Mouse (Mus musculus) hindbrain, embryonic 10.5 days (tissue): Measurements from ENCODE around the gene Trp73. TPM values are rescaled to one million over a fixed set of nuclear protein-coding genes. Genes with fewer than 3 reads are reported as not detected.

Source experiments
- DNase-seq: peaks from one replicate; pipeline ENCODE4 v3.0.0-alpha.2; 2017; ENCODE audit warnings: low spot score
- H3K27ac ChIP-seq: fragments of 300-500 bp; sonication (generic); 2 replicates; pipeline ENCODE4 v1.5.1; 2016; ENCODE audit warnings: mild to moderate bottlenecking, moderate library complexity
- H3K27me3 ChIP-seq: fragments of 300-500 bp; sonication (generic); 2 replicates; pipeline ENCODE4 v1.6.1; 2016; ENCODE audit warnings: mild to moderate bottlenecking; ENCODE audit not compliant: poor library complexity, insufficient read depth, severe bottlenecking
- H3K36me3 ChIP-seq: fragments of 300-500 bp; sonication (generic); 2 replicates; pipeline ENCODE4 v1.6.1; 2016; ENCODE audit warnings: mild to moderate bottlenecking, moderate library complexity
- H3K4me1 ChIP-seq: fragments of 300-500 bp; sonication (generic); replicated peaks from 2 replicates; pipeline ENCODE4 v1.6.1; 2016; ENCODE audit warnings: mild to moderate bottlenecking
- H3K4me3 ChIP-seq: fragments of 300-500 bp; sonication (generic); 2 replicates; pipeline ENCODE4 v1.5.1; 2016; ENCODE audit warnings: mild to moderate bottlenecking, moderate library complexity
- H3K9me3 ChIP-seq: fragments of 300-500 bp; sonication (generic); 2 replicates; pipeline ENCODE4 v1.6.1; 2016; ENCODE audit warnings: mild to moderate bottlenecking, moderate library complexity
- WGBS: fragments of 180-500 bp; shearing (Covaris S2); methylation state at CpG from one replicate; pipeline ENCODE4 v1.1.7; 2016; 5-methylcytosine and 5-hydroxymethylcytosine counted together
- polyA plus RNA-seq: library from polyadenylated mRNA; unstranded; fragments of >200 nt; fragmentation: Nextera tagmentation; extraction: Ambion mirVana; gene quantifications from 2 replicates; pipeline ENCODE4 v1.2.1, GENCODE M21; 2016

Trp73 gene
- polyA plus RNA-seq, 1 experiment from 2014 or later = 1.8 TPM

DNA sequence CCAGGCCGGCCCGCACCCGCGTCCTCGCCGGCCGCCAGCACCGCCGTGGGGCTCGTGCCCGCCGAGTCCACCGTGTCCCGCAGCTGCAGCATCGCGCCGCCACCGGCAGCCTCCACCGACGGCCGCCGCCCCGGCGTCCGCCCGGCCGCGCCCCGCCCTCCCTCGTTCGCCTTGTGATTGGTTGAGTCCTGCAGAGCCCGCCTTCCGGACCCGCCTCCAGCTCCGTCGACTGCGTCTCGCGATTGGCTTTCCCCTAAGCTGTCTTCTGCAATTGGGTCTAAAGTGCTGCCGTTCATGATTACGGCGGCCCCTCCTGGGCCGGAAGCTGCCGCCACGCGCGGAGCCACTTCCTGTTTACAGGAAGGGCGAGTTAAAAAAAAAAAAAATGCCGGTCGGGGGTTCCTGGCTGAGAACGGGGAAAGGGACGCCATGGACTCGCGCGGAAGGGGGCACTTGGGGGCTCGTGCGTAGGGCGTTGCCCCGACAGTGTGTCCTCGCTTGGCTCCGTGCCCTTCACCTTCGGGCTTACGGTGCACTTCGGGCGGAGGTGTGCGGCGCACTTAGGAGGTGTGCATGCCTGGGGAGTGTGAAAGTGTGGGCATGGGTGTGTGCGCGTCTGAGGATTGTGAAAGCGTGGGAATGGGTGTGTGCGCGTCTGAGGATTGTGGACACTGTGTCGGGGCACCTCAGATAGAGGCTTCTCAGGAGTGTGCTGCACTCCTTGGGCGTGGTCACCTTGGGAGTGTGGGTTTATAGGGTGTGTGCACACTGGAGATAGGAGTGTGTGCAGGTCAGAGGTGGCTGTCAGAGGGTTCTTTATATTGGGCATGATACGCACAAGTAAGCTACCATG is 20.8 kb upstream of the Trp73 start, which contains the start of gene Tprgl:
Tprgl (minus strand) TSS at position 129 of the 853 bp plus-strand sequence.
- peaks cover 33% of the 10 kb centered on the region for H3K36me3 ChIP-seq
- H3K4me1 ChIP-seq = peaks cover 25% of the 10 kb centered on the region
- H3K4me3 ChIP-seq = peak within 1 kb of the TSS; percentile 96
- peak within 1 kb of the TSS; percentile 90 for H3K27ac ChIP-seq
- 1% methylated on average over 75 of the region's 75 CpGs for WGBS
- DNase-seq = peak; percentile 97
- H3K27me3 ChIP-seq = no peaks in the 10 kb centered on the region
- no peaks in the 10 kb centered on the region for H3K9me3 ChIP-seq

DNA sequence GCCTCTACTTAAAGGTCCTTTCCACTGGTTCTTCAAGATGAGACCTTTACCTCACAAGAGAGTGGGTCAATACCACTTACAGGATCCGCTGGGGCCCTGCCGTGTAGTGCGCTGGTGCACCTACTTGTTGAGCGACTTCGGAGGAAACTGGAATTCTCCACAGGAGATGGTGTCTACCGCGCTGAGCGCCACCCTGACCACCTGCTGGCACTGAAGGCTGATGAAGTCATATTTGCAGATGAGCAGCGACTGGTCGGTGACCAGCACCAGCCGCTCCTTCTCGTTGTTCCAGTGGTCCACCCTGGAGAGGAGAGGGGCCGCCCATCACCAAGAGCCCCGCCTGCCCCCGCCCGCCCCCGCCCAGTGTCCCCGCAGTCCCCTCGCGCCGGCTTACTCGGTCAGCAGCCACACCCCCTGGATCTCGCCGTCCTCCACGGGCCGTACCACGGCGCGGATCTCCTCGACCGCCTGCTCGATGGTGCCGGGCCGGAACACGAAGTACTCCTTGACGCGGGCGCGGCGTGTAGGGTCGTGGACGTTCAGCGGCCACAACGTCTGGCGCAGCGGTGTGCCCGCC is 20.0 kb upstream of the Trp73 start:
- Histone ChIP-seq H3K27ac (peak overlapping the region; percentile 90), H3K9me3 (no peaks in the 10 kb centered on the region)

DNA sequence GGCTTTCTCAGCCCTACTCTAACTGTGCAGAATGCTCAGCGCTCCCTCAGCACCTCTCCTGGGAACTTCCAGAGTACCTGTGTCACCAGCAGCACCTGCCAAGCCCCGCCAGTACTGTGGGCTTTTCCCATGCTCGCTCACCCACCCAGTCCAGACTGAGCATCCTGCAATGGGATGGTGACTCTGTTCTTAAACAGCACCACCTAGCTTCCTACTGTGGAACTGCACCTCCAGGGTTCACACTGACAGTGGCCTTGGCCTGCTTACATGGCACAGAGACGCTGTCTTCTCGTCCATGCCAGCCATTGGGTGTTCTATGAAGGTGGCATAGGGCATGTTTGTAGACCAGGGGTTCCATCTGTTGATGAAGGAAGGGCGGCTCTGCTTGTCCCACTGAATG is 19.0 kb upstream of the Trp73 start:
- Histone ChIP-seq H3K36me3 (peaks cover 51% of the 10 kb centered on the region), H3K4me1 (peaks cover 37% of the 10 kb centered on the region), H3K27ac (no peak overlapping the region), H3K27me3 (no peaks in the 10 kb centered on the region), H3K4me3 (peak overlapping the region; percentile 96), H3K9me3 (no peaks in the 10 kb centered on the region)
- 23% methylated on average over 6 of the region's 6 CpGs for WGBS
- DNase-seq = peak; percentile 86

More for the DNA sequence above, 20.0 kb upstream of the Trp73 start:
- H3K27me3 ChIP-seq = no peaks in the 10 kb centered on the region
- 3% methylated on average over 47 of the region's 47 CpGs for WGBS
- H3K4me3 ChIP-seq = peak overlapping the region; percentile 96
- H3K36me3 ChIP-seq = peaks cover 40% of the 10 kb centered on the region
- DNase-seq = no peak
- H3K4me1 ChIP-seq = peaks cover 32% of the 10 kb centered on the region

DNA sequence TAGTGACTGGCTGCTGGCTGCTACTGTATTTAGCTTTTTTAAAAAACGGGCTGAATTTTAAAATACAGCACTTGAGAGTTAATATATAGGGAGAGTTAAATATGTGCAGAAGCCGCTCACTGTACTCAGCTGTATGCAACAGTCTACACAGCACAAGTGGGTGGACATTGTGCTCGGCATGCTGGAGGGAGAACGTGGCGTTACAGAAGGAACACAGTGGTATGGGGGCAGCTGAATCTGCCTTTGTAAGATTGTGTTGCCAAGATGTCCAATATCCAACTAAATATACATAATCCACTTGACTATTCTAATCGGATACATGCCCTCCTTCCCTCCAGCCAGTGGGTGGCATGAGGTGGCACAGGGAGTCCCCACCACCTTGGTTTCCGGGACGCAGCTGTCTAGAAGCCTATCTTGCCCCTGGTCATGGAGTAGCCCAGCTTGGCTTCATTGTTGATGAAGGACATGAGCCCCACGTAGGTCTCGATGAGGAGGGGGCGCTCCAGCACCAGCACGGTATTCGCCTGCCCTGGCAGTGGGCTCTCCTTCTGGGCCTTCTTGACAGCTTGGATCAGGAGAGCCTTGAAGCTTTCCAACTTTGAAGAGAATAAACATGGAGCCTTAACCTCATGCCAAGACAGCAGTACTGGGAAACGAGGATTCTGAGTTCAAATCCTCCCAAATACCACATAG is 18.1 kb upstream of the Trp73 start:
- DNase-seq = no peak
- H3K36me3 ChIP-seq = peaks cover 57% of the 10 kb centered on the region
- H3K27ac ChIP-seq = no peak overlapping the region
- H3K4me1 ChIP-seq = peaks cover 37% of the 10 kb centered on the region
- WGBS = 92% methylated on average over 14 of the region's 14 CpGs
- no peaks in the 10 kb centered on the region for H3K27me3 ChIP-seq
- H3K9me3 ChIP-seq = no peaks in the 10 kb centered on the region
- no peak overlapping the region for H3K4me3 ChIP-seq

DNA sequence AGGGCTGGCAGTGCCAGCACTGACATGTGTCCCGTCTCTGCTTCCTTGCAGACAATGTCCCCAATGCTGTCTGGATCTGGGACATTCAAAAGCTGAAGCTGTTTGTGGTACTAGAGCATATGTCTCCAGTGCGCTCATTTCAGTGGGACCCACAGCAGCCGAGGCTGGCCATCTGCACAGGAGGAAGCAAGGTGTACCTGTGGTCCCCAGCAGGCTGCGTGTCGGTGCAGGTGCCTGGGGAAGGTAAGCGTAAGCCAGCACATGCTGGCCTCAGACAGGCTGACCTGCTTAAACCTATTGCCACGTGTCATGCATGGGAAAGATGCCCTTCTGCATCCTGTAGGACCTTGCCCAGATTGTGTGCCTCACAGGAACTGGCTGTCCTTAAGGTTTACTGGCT is 16.0 kb upstream of the Trp73 start:
- no peak for DNase-seq
- H3K36me3 ChIP-seq = peaks cover 78% of the 10 kb centered on the region
- H3K27ac ChIP-seq = no peak overlapping the region
- no peaks in the 10 kb centered on the region for H3K9me3 ChIP-seq
- 85% methylated on average over 7 of the region's 7 CpGs for WGBS
- H3K4me1 ChIP-seq = peaks cover 30% of the 10 kb centered on the region
- no peak overlapping the region for H3K4me3 ChIP-seq
- H3K27me3 ChIP-seq = no peaks in the 10 kb centered on the region

DNA sequence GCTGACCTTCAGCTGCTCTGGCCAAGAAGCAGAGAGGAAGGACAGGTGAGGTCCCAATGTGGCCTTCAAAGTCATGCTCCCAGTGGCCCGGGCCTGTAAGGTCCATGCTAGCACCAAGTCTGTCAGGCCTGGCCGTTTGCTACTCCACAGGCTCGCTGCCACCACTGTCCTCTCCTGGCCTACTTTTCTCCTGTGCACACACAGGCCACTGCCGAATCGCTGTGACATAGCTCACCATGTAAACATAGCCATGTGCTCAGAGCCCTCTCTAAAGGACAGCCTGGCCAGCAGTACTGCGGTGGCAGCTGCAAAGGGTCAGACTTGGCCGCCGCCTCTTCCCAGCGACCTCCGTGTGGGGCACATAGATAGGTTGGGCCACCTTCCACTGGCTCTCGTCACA is 14.1 kb upstream of the Trp73 start:
- no peak overlapping the region for H3K4me3 ChIP-seq
- H3K9me3 ChIP-seq = no peaks in the 10 kb centered on the region
- H3K27ac ChIP-seq = no peak overlapping the region
- 76% methylated on average over 11 of the region's 11 CpGs for WGBS
- H3K4me1 ChIP-seq = peaks cover 17% of the 10 kb centered on the region
- DNase-seq = no peak
- H3K27me3 ChIP-seq = no peaks in the 10 kb centered on the region
- peaks cover 97% of the 10 kb centered on the region for H3K36me3 ChIP-seq

DNA sequence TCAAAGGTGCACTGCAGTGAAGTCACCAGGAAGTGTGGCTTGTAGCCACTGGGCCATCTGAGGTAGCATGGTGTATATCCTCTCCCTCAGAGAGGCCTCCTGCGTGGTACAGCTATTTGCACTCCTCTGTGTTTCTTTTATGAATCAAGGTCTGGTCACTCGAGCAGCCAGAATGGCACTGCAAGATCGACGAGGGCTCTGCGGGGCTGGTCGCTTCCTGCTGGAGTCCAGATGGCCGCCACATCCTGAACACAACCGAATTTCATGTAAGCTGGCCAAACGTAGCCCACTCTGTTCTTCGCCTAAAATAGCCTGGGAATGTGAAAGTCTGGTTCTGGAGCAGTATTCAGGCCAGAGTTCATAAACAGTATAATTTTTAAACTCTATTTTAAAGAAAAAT is 6.3 kb upstream of the Trp73 start:
- DNase-seq = no peak
- Histone ChIP-seq H3K27me3 (peaks cover 19% of the 10 kb centered on the region), H3K4me3 (no peak overlapping the region), H3K36me3 (peaks cover 60% of the 10 kb centered on the region), H3K27ac (no peak overlapping the region), H3K4me1 (peaks cover 16% of the 10 kb centered on the region), H3K9me3 (no peaks in the 10 kb centered on the region)
- WGBS = 89% methylated on average over 10 of the region's 10 CpGs

DNA sequence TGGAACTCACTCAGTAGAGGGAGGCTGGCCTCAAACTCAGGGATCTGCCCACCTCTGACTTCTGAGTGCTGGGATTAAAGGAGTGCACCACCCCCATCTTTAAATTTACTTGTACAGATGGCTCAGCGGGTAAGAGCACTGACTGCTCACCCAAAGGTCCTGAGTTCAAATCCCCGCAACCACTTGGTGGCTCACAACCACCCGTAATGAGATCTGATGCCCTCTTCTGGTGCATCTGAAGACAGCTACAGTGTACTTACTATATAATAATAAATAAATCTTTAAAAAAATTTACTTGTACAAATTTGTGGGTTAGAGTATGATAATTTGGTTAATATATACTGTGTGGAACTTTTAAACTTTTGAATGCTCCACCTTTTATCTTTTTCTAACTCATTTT is 4.7 kb upstream of the Trp73 start:
- 80% methylated on average over 3 of the region's 3 CpGs for WGBS
- Histone ChIP-seq H3K36me3 (peaks cover 43% of the 10 kb centered on the region), H3K4me3 (no peak overlapping the region), H3K27ac (no peak overlapping the region), H3K27me3 (peaks cover 36% of the 10 kb centered on the region), H3K4me1 (peaks cover 32% of the 10 kb centered on the region), H3K9me3 (no peaks in the 10 kb centered on the region)
- no peak for DNase-seq

DNA sequence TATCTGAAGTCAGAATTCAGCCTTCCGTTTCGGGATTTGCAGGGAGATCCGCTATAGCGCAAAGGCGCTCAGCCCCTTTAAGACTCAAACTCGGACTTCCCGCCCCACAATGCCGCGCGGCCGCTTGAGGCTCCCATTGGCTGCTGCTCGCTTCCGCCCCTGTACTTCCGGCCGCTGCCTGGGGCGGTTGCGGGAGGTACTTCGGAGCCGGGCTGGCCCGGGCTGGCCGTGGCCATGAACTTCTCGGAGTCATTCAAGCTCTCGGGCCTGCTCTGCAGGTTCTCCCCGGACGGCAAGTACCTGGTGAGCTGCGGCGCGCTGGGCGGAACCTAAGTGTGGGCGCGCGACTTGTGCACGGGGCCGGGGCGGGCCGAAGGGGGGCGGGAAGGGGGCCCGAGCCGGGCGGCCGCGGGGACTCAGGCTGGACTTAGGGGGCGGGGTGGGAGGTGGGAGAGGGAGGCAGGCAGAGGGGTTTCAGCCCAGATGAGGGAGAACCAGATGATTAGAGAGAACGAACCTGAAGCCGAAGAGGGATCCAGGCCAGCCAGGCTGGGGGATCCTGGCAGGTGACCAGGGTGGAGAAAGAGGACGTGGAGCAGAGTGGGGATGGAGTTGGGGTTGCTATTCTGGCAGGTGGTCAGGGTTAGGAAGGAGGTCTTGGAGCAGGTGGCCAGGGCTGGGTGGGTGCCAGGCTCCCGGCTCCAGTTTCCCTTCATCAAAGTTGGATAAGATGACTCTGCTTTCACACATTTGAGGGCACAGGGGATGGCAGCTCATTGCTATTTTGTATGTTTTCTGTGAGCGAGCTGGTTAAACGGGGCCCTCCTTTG is 2.4 kb upstream of the Trp73 start, which contains the start of gene Wrap73:
Wrap73 (plus strand) TSS at position 162 of the 830 bp plus-strand sequence.
- peak; percentile 93 for DNase-seq
- peak within 1 kb of the TSS; percentile 88 for H3K27ac ChIP-seq
- H3K36me3 ChIP-seq = peaks cover 20% of the 10 kb centered on the region
- H3K27me3 ChIP-seq = peaks cover 58% of the 10 kb centered on the region
- H3K4me3 ChIP-seq = peak within 1 kb of the TSS; percentile 83
- WGBS = 3% methylated on average over 49 of the region's 49 CpGs
- no peaks in the 10 kb centered on the region for H3K9me3 ChIP-seq
- peaks cover 41% of the 10 kb centered on the region for H3K4me1 ChIP-seq

DNA sequence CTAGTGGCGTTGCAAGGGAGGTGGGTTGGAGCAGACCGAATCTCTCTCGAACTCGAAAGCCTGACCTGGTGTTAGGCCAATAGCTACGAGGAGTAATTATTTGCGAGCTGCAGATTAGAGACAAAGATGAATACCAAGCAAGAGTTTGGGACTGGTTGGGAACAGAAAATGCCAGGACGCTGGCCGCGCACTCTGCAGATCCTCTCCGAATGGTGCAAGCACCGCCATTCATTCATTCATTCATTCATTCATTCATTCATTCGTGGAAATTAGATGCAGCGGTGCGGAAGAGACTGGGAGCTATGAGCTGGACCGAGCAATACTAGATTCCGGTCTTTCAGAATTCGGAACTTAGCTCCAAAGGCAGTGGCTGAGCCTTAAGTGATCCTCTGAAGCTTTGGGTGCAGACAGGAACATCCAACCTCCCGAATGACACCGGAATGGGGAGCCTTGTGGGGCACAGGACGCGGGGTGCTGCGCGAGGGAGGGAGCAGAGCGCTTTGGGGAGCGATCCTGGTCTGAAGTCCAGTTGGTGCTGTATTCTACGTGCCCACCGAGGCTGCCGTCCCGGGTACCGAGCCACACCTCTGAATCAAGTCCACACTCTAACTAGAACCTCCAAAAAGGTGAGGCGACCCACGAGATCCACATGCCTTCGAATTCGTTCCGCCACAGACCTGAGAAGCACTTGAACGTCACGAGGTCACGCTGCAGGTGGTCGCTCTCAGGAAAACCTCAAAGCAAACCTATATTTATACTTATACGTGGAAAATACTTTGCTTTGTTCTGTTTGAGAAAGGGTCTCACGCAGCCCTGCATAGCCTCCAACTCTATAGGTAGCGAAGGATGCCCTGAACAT is 1.2 kb upstream of the Trp73 start:
- H3K4me1 ChIP-seq = peaks cover 41% of the 10 kb centered on the region
- DNase-seq = no peak
- H3K4me3 ChIP-seq = peak overlapping the region; percentile 83
- peaks cover 70% of the 10 kb centered on the region for H3K27me3 ChIP-seq
- H3K36me3 ChIP-seq = peaks cover 9% of the 10 kb centered on the region
- 2% methylated on average over 42 of the region's 42 CpGs for WGBS
- H3K27ac ChIP-seq = no peak overlapping the region
- no peaks in the 10 kb centered on the region for H3K9me3 ChIP-seq

DNA sequence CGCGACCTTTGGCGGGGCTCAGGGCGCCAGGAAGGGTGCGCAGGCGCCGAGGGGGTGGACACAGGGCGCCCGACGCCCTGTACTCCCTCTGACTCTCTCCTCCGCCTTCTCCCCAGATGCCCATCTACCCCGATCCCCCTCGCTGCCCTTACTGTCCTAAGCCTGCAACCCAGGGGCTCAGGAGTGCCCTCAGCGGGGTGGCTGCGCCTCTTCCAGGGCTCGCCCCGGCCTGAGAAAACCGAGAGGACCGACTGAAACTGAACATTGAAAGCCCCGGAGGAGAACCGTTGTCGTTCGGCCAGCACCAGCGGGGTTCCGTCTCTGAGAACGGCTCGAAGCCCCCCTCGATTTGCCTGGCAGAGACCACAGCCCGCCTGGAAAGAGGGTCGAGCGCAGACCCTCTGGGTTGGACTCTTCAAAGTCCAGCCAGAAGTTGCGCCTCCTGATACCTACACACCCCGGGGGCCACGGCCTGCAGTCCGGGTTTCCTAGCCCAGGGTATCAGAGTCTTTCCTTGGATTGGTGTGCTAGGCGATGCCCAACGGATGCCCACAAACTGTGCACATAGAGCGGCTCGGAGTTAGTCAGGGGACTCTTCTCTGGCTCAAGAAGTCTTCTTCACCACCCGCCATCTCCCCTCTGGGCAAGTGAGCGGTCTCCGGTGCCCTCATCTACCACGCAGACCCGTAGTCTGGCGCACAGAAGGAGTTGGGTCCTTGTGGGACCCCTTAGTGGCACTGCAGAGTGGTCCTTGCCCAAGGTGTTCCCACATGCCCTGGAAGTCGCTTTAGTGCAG is 403 bp upstream of the Trp73 start:
- Histone ChIP-seq H3K9me3 (no peaks in the 10 kb centered on the region), H3K4me3 (peak overlapping the region; percentile 83), H3K4me1 (peaks cover 41% of the 10 kb centered on the region), H3K36me3 (0 out of 2 replicates have a peak, but pooled peaks cover 3% of the 10 kb centered on the region), H3K27me3 (peaks cover 79% of the 10 kb centered on the region), H3K27ac (peak overlapping the region; percentile 79)
- DNase-seq = peak; percentile 59
- 1% methylated on average over 46 of the region's 46 CpGs for WGBS
